Mouse (Mus musculus) urinary bladder, postnatal 0 days (tissue): ENCODE data around the gene Olfr965. TPM values are rescaled to one million over a fixed set of nuclear protein-coding genes. Genes with fewer than 3 reads are reported as not detected.

ENCODE experiments used
- polyA plus RNA-seq: library from polyadenylated mRNA; unstranded; fragments of >200 nt; fragmentation: Nextera tagmentation; extraction: Ambion mirVana; gene quantifications from 2 replicates; pipeline ENCODE4 v1.2.1, GENCODE M21; 2015

The Olfr965 gene
- not detected in 2 replicates for polyA plus RNA-seq

DNA sequence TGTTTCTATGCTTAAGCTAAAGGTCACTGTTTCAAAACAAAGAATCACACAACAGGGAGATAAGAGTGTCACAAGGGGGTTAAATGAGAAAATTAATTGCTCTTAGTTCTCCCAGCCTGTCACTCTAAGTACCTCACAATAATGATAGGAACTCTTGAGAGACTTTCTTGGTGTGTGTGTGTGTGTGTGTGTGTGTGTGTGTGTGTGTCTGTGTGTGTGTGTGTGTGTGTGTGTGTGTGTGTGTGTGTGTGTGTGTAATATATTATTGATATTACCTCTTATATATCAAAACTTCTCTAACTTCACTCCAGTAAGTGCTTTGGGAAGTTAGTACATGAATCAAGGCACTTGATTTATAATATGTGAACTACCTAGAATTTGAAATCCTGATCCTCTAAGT, at the start of gene Olfr965:
Gene Olfr965 (plus strand): TSS at position 301 of the 400 bp plus-strand sequence.

DNA sequence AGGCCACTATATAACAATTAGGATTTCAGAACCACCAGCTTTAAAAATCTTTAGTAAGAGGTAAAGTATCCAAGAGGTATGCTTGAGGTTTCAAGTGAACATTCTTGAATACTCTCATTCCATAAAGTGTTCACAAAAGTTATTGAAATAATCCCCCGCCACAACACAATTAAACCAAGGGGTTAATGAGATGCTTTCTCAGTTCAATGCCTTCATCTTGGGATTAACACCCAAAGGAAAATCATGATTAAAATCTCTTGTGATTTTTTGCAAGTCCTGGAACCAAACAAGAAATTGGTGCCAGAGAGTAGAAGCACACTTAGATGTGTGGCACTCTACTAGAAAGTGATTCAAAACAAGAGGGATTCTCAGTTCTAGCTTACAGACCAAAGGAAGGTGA, 44.2 kb upstream of the Olfr965 start, which contains the start of gene Olfr963:
Gene Olfr963 (plus strand): TSS at position 301 of the 400 bp plus-strand sequence.

DNA sequence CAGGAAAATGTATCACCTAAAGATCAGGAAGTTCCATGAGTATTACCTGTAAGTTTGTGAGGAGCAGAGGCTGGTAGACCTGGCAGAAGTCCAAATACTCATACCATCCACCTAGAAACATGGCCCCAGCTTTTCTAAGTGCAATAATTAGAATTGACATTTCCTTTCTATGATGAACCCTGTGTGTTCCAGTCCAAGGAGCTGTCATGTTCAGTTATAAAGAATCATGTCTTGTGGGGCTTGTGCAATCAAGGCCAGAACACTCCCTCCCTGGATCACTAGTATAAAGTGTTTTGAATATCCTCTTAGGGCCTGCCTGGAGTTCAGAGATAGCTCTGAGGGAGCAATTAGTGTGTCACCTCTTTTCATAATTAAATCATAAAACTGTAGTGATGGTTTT, 4.1 kb upstream of the Olfr965 start, which contains the start of gene Olfr149:
Gene Olfr149 (minus strand): TSS at position 101 of the 400 bp plus-strand sequence.

DNA sequence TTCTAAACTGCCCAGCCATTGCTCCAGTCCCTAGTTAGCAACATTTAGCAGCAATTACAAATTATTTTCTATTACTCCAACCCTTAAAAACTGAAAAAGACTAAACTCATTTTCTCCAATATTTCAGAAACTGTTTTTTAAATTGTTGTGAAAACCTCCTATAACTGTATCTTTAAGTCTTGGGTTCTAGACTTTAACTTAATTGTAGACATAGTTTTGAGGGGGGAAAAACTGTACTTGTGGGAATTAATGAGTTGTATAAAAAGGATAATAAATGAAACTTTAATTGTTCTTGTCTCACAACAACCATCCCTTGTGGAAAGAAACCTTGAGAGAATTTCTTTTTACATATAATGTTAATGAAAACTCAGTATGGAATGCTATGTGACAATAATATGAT, 19.5 kb downstream of the Olfr965 start, which contains the start of gene Olfr150:
Gene Olfr150 (plus strand): TSS at position 301 of the 400 bp plus-strand sequence.

GRCm38 (mm10) chr9:39745949-39746348, 34.8 kb downstream of the Olfr965 start, which contains the start of gene Olfr967:
TSS of gene Olfr967 (plus strand) at chr9:39746249.

Other genes with a start within 250 kb of the Olfr965 start
- not detected in 2 replicates for gene Olfr955, start 239.4 kb upstream of the Olfr965 start, polyA plus RNA-seq
- not detected in 2 replicates for gene Olfr44, start 217.4 kb upstream of the Olfr965 start, polyA plus RNA-seq
- gene Olfr957, start 195.5 kb upstream of the Olfr965 start, polyA plus RNA-seq = not detected in 2 replicates
- gene Olfr958, start 157.3 kb upstream of the Olfr965 start, polyA plus RNA-seq = not detected in 2 replicates
- gene Olfr959, start 135.8 kb upstream of the Olfr965 start, polyA plus RNA-seq = not detected in 2 replicates
- 16.3 and 17.9 TPM in 2 replicates for gene AW551984, start 107.0 kb upstream of the Olfr965 start, polyA plus RNA-seq
- gene Olfr148, start 100.7 kb upstream of the Olfr965 start, polyA plus RNA-seq = not detected in 2 replicates
- not detected in 2 replicates for gene Olfr960, start 90.0 kb upstream of the Olfr965 start, polyA plus RNA-seq
- not detected in 2 replicates for gene Olfr961, start 66.3 kb upstream of the Olfr965 start, polyA plus RNA-seq
- not detected in 2 replicates for gene Olfr963, start 44.1 kb upstream of the Olfr965 start, polyA plus RNA-seq
- not detected in 2 replicates for gene Olfr149, start 4.2 kb upstream of the Olfr965 start, polyA plus RNA-seq
- not detected in 2 replicates for gene Olfr150, start 19.6 kb downstream of the Olfr965 start, polyA plus RNA-seq
- gene Olfr967, start 34.9 kb downstream of the Olfr965 start, polyA plus RNA-seq = not detected in 2 replicates
- gene Olfr968, start 71.9 kb downstream of the Olfr965 start, polyA plus RNA-seq = not detected in 2 replicates
- gene Olfr969, start 79.6 kb downstream of the Olfr965 start, polyA plus RNA-seq = not detected in 2 replicates
- gene Olfr970, start 97.5 kb downstream of the Olfr965 start, polyA plus RNA-seq = not detected in 2 replicates
- not detected in 2 replicates for gene Olfr971, start 125.5 kb downstream of the Olfr965 start, polyA plus RNA-seq
- gene Olfr972, start 155.1 kb downstream of the Olfr965 start, polyA plus RNA-seq = not detected in 2 replicates
- not detected in 2 replicates for gene Olfr229, start 196.0 kb downstream of the Olfr965 start, polyA plus RNA-seq
- not detected in 2 replicates for gene Olfr974, start 226.1 kb downstream of the Olfr965 start, polyA plus RNA-seq
- not detected in 2 replicates for gene Olfr975, start 240.7 kb downstream of the Olfr965 start, polyA plus RNA-seq
- gene Olfr976, start 249.8 kb downstream of the Olfr965 start, polyA plus RNA-seq = not detected in 2 replicates